1 mouse cellular context compared by ENCODE assay signal in the genomic region with DNA sequence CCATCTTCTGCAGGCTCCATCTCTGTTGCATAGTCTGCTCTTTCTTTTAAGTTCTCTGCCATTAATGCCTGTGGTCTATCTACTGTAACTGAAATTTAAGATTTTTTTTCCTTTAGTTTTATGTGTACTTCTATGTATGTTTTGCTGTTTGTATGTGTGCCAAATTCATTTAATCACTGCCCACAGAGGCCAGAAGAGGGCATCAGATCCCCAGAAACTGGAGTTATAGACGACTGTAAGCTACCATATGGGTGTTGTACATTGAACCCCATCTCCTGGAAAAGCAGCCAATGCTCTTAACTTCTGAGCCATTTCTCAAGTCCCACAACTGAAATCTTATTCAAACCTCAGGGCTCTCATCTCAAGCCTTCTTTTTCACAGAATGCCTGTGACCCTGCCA.
A peak's percentile ranks its signal among the peaks of the same experiment; 100 is the strongest.
TF ChIP-seq lines count a peak whose summit lies in the region.

No protein-coding gene starts in this region.

TF ChIP-seq in MEL, 35 proteins besides CTCF, POLR2A, EP300 and RAD21:
- TF ChIP-seq SMC3 (IDR thresholded peaks at IDR 0.05; ENCODE audit: low read depth, low read length) (peak; percentile 36), ELF1 (IDR thresholded peaks at IDR 0.05; ENCODE audit: low read depth, low read length) (no peak), ZNF384 (IDR thresholded peaks at IDR 0.05; ENCODE audit: low read depth, low read length) (no peak), ETS1 (IDR thresholded peaks at IDR 0.05; ENCODE audit: low read depth, low read length) (no peak), ZMIZ1 (IDR thresholded peaks at IDR 0.05; ENCODE audit: low read depth, low read length) (no peak), CHD2 (IDR thresholded peaks at IDR 0.05; ENCODE audit: low read length) (no peak), POLR2AphosphoS5 (IDR thresholded peaks at IDR 0.05; ENCODE audit: borderline replicate concordance, low read depth, low read length) (no peak), ZKSCAN1 (IDR thresholded peaks at IDR 0.05; ENCODE audit: low read depth, low read length) (no peak), USF2 (IDR thresholded peaks at IDR 0.05; ENCODE audit: borderline replicate concordance in 1 of 2, insufficient read depth in 1 of 2, low read depth in 1 of 2, low read length in 2 of 2) (no peak), MXI1 (IDR thresholded peaks at IDR 0.05; ENCODE audit: low read depth, low read length) (no peak), MAX (IDR thresholded peaks at IDR 0.05; ENCODE audit: low read length) (no peak; the same call in 1 of the 2 replicates), GATA1 (IDR thresholded peaks at IDR 0.05; ENCODE audit: low read depth, low read length) (no peak), RCOR1 (IDR thresholded peaks at IDR 0.05; ENCODE audit: low read depth, low read length) (no peak), UBTF (IDR thresholded peaks at IDR 0.05; ENCODE audit: borderline replicate concordance, insufficient read depth, low read depth, low read length) (no peak), ZC3H11A (IDR thresholded peaks at IDR 0.05; ENCODE audit: low read depth, low read length) (peak; percentile 25; the same call in 1 of the 2 replicates)
TF ChIP-seq in MEL: peak in this region for 2.
